Mouse (Mus musculus) bone marrow, adult 2 months (tissue): ENCODE results near the gene Vars. TPM values are rescaled to one million over a fixed set of nuclear protein-coding genes. Genes with fewer than 3 reads are reported as not detected.

ENCODE experiments used
- H3K27ac ChIP-seq: fragments of 200-500 bp; 2 replicates; pipeline ENCODE4 v1.5.1; 2012; ENCODE audit warnings: low read depth, mild to moderate bottlenecking, control low read depth, inconsistent platforms, low read length; ENCODE audit not compliant: control insufficient read depth, poor library complexity, insufficient read depth
- H3K4me1 ChIP-seq: fragments of 200-500 bp; 2 replicates; pipeline ENCODE4 v1.6.1; 2011; ENCODE audit warnings: low read length; ENCODE audit not compliant: control insufficient read depth, insufficient read depth
- H3K4me3 ChIP-seq: fragments of 200-500 bp; replicated peaks from 2 replicates; pipeline ENCODE3; 2011; ENCODE audit warnings: mild to moderate bottlenecking, low read depth, low read length, control low read depth; ENCODE audit not compliant: control insufficient read depth
- CTCF ChIP-seq: fragments of 200-500 bp; IDR thresholded peaks from 2 replicates; pipeline ENCODE4 v1.5.1; 2011; ENCODE audit warnings: low read length, control low read depth; ENCODE audit not compliant: control insufficient read depth, insufficient read depth
- POLR2A ChIP-seq: fragments of 200-500 bp; IDR thresholded peaks from 2 replicates; pipeline ENCODE4 v1.6.1; 2011; ENCODE audit warnings: low read depth, mild to moderate bottlenecking, control low read depth, low read length, borderline replicate concordance; ENCODE audit not compliant: control insufficient read depth
- WGBS: fragments of 180-500 bp; shearing (Covaris S2); methylation state at CpG from one replicate; pipeline ENCODE4 v1.1.7; 2018; 5-methylcytosine and 5-hydroxymethylcytosine counted together
- polyA plus RNA-seq: library from polyadenylated mRNA; stranded (reverse); fragments of >200 nt; gene quantifications from 2 replicates; pipeline ENCODE4 v1.2.4, GENCODE M21; 2011; ENCODE audit warnings: low replicate concordance; ENCODE audit not compliant: missing spikeins, insufficient read depth, insufficient read length

Vars gene
- polyA plus RNA-seq, 1 experiment, result 158 TPM

GRCm38 (mm10) chr17:35039121-35039873, 38.5 kb downstream of the Vars start:
- TF ChIP-seq POLR2A (no peak), CTCF (no peak)
- H3K4me1 ChIP-seq, result no peaks in the 10 kb centered on the region
- H3K27ac ChIP-seq, result no peak overlapping the region; the same call in 1 of the 2 replicates
- H3K4me3 ChIP-seq, result no peak overlapping the region
- 85% methylated on average over 11 of the region's 11 CpGs for WGBS

GRCm38 (mm10) chr17:35043794-35044193, 43.0 kb downstream of the Vars start:
- no peak for TF ChIP-seq POLR2A
- TF ChIP-seq CTCF, result no peak
- WGBS, result 86% methylated on average over 4 of the region's 4 CpGs
- Histone ChIP-seq H3K4me1 (peaks cover 3% of the 10 kb centered on the region; the same call in 1 of the 2 replicates), H3K4me3 (no peak overlapping the region), H3K27ac (no peak overlapping the region)

GRCm38 (mm10) chr17:35044904-35045806, 44.4 kb downstream of the Vars start:
- WGBS, result 46% methylated on average over 7 of the region's 7 CpGs
- no peak overlapping the region for H3K27ac ChIP-seq
- H3K4me3 ChIP-seq, result peak overlapping the region; percentile 65
- TF ChIP-seq CTCF (no peak), POLR2A (no peak)
- peaks cover 3% of the 10 kb centered on the region; the same call in 1 of the 2 replicates for H3K4me1 ChIP-seq

GRCm38 (mm10) chr17:35045807-35046680, 45.3 kb downstream of the Vars start:
- peak overlapping the region; percentile 65 for H3K4me3 ChIP-seq
- WGBS, result 2% methylated on average over 48 of the region's 48 CpGs

DNA sequence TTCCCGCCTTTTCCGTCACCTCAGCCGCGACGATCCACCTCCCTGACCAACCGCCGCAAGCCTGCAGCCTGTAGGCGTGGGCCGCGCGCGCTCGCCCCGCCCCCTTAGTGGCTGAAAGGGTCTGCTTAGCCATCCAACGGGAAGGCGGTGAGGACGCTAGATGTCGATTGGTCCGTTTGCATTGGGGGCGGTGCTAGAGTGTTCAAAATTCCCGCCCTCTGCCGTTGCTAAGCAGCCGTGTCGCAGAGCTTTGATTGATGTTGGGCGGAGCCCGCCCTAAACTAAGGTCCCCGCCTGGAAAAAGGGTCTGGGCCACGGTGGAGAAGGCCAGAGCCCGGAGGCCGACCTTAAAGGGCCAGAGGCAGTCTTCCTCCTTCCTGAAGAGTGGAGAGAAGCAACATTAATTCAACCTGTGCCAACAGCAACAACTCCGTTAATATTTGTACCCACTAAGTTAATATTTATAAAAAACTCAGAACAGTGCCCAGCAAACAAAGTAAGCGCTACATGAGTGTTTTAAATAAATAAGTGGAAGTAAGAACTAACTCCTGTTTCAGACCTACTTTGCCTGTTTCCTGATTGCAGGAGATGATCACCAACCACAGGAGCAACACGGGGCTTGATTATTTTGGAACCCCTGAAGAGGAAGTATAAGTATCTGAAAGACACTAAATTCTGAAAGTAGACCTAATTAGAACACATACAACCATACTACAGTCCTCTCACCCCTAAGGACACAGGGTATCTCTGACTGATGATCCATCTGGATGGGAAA, 46.1 kb downstream of the Vars start, which contains the start of gene Msh5:
TSS of gene Msh5 (minus strand) at position 65 of the 775 bp plus-strand sequence.
- WGBS, result under 1% methylated on average over 33 of the region's 33 CpGs
- peak within 1 kb of the TSS; percentile 65 for H3K4me3 ChIP-seq
- TF ChIP-seq CTCF, result no peak
- peak; percentile 43; the same call in 1 of the 2 replicates for TF ChIP-seq POLR2A
- peak within 1 kb of the TSS; percentile 87 for H3K27ac ChIP-seq
- peaks cover 3% of the 10 kb centered on the region; the same call in 1 of the 2 replicates for H3K4me1 ChIP-seq

More at GRCm38 (mm10) chr17:35045807-35046680, 45.3 kb downstream of the Vars start:
- TF ChIP-seq POLR2A (peak; percentile 65; the same call in 1 of the 2 replicates), CTCF (no peak)
- Histone ChIP-seq H3K4me1 (peaks cover 3% of the 10 kb centered on the region; the same call in 1 of the 2 replicates), H3K27ac (peak overlapping the region; percentile 85)

- H3K27ac ChIP-seq, result peak overlapping the region; percentile 87
- H3K4me1 ChIP-seq, result peaks cover 5% of the 10 kb centered on the region; the same call in 1 of the 2 replicates
- H3K4me3 ChIP-seq, result no peak overlapping the region
- TF ChIP-seq CTCF (no peak), POLR2A (no peak)
- 9% methylated on average over 1 of the region's 1 CpGs for WGBS
Measured at GRCm38 (mm10) chr17:35047688-35048087, 46.9 kb downstream of the Vars start.

DNA sequence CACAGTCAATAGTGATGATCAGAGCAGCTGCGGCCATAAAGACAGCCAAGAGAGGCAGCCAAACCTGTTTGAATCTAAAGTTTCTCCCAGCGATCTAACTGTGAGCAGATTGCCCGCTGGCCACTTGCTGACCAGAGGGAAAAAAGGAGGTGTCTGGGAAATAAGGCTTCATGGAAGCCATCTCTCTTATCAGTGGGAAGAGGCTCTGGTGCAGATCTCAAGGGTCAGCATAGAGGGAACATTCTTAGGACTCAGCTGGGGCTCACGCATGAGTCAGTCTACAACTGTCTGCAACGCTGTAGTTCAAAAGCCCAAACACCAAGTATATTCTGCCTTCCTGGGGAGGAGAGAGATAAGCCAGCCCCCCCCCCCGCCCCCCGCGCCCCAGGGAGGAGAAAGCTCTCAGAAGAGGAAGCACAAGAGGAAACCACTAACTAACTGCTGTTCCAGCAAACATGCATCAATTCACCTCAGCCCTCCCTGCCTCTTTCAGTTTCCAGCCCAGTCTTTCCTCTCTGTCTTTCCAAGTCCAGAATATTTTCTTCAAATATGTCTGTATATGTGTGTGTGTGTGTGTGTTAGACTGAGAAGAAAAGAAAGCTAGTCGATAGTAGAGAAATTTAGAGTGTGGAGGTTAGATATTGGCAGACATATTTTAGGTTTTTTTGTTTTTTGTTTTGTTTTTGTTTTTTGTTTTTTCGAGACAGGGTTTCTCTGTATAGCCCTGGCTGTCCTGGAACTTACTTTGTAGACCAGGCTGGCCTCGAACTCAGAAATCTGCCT, 47.6 kb downstream of the Vars start:
- peaks cover 5% of the 10 kb centered on the region; the same call in 1 of the 2 replicates for H3K4me1 ChIP-seq
- H3K27ac ChIP-seq, result peak overlapping the region; percentile 87
- H3K4me3 ChIP-seq, result peak overlapping the region; percentile 19
- under 1% methylated on average over 11 of the region's 11 CpGs for WGBS
- TF ChIP-seq POLR2A (no peak), CTCF (no peak)
